Mouse (Mus musculus) liver, postnatal 0 days (tissue): ENCODE results near the gene Dcst2.

Experiments used
- CTCF ChIP-seq: sonication (generic); IDR thresholded peaks from 2 replicates; pipeline ENCODE4 v1.5.1; 2016; ENCODE audit warnings: antibody characterized with exemption, low read depth
- EP300 ChIP-seq: IDR thresholded peaks from 2 replicates; pipeline ENCODE4 v1.6.1; 2016; ENCODE audit warnings: antibody characterized with exemption, low read depth, mild to moderate bottlenecking

DNA sequence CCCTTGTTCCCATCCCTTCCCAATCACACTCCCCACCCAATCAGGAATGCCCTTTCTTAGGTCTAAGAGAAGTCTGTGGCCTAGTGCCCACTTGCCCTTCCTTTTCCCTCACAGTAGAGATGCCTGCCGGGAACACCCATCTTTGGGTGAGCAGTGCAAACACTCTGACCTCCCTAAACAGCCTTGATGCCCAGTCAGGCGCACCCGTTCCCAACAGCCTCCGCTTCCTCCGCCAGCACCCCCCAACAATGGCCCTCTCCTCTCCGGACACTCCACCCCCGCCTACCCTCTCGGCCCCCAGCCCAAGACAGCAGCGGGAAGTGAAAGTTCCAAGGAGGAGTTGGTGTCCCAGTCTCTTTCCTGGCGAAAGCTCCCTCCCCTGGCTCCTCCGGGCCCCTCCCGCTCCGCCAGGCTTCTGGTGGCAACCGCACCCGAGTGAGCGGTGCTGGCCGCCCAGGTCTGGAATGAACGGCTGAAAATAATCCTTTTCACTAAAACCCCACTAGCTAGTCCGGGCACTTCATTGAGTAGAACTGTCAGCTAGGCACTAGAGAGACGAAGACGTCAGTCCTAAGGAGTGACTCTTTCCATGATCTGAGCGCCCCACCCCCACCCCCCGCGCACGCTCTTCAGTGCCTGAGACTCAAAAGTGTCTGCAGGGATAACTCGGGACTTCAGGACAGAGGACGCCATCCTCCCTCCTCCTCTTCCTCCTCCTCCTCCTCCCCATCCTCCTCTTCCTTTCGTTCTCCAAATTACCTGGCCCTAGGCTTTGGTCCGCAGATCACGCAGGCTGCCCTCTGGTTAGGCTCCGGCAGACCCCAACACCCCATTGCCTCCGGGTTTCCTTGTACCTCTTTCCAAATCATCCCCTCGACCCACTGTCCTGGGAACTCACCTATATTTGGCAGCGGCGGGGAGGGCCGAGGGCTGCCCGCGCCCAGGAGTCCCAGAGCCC is 12.6 kb upstream of the Dcst2 start:
- TF ChIP-seq CTCF (no peak), EP300 (no peak)
